Mouse (Mus musculus) embryonic facial prominence, embryonic 14.5 days (tissue): ENCODE measurements around the gene Snrpa. TPM values are rescaled to one million over a fixed set of nuclear protein-coding genes. Genes with fewer than 3 reads are reported as not detected.
A peak's percentile ranks its signal among the peaks of the same experiment; 100 is the strongest.

Source experiments
- ATAC-seq: fragments of 200-750 bp; cut with Nextera tagmentation; 2 replicates; pipeline ENCODE4 v1.8.0; 2017; ENCODE audit warnings: low read depth, moderate number of reproducible peaks, moderate TSS enrichment
- DNase-seq: peaks from one replicate; pipeline ENCODE4 v3.0.0-alpha.2; 2015; ENCODE audit warnings: low spot score
- H3K27ac ChIP-seq: fragments of 300-500 bp; sonication (generic); replicated peaks from 2 replicates; pipeline ENCODE4 v1.5.1; 2014; ENCODE audit warnings: low read depth, mild to moderate bottlenecking, low read length, moderate library complexity
- H3K27me3 ChIP-seq: fragments of 300-500 bp; sonication (generic); replicated peaks from 2 replicates; pipeline ENCODE4 v1.6.1; 2014; ENCODE audit warnings: low read length; ENCODE audit not compliant: control insufficient read depth, insufficient read depth
- H3K36me3 ChIP-seq: fragments of 300-500 bp; sonication (generic); 2 replicates; pipeline ENCODE4 v1.6.1; 2014; ENCODE audit warnings: low read length, mixed read lengths; ENCODE audit not compliant: control insufficient read depth, insufficient read depth
- H3K4me1 ChIP-seq: fragments of 300-500 bp; sonication (generic); 2 replicates; pipeline ENCODE4 v1.6.1; 2014; ENCODE audit warnings: antibody characterized with exemption, low read length; ENCODE audit not compliant: control insufficient read depth, insufficient read depth
- H3K4me2 ChIP-seq: fragments of 300-500 bp; sonication (generic); 2 replicates; pipeline ENCODE4 v1.6.1; 2014; ENCODE audit warnings: low read depth, mild to moderate bottlenecking, low read length, moderate library complexity, mixed read lengths
- H3K4me3 ChIP-seq: fragments of 300-500 bp; sonication (generic); 2 replicates; pipeline ENCODE4 v1.5.1; 2014; ENCODE audit warnings: low read depth, mild to moderate bottlenecking, low read length
- H3K9ac ChIP-seq: fragments of 300-500 bp; sonication (generic); 2 replicates; pipeline ENCODE4 v1.6.1; 2014; ENCODE audit warnings: low read depth, mild to moderate bottlenecking, low read length, moderate library complexity, mixed read lengths
- H3K9me3 ChIP-seq: fragments of 300-500 bp; sonication (generic); 2 replicates; pipeline ENCODE4 v1.6.1; 2016; ENCODE audit warnings: low read length; ENCODE audit not compliant: control insufficient read depth
- WGBS: fragments of 180-500 bp; shearing (Covaris S2); extraction: QIAGEN DNeasy Blood & Tissue Kit; methylation state at CpG from one replicate; pipeline ENCODE4 v1.1.7; 2014; 5-methylcytosine and 5-hydroxymethylcytosine counted together
- polyA plus RNA-seq: library from polyadenylated mRNA; unstranded; fragments of >200 nt; fragmentation: Nextera tagmentation; extraction: Ambion mirVana; gene quantifications from 2 replicates; pipeline ENCODE4 v1.2.1, GENCODE M21; 2014

The Snrpa gene
- polyA plus RNA-seq, 1 experiment from 2014 or later = 187 TPM

DNA sequence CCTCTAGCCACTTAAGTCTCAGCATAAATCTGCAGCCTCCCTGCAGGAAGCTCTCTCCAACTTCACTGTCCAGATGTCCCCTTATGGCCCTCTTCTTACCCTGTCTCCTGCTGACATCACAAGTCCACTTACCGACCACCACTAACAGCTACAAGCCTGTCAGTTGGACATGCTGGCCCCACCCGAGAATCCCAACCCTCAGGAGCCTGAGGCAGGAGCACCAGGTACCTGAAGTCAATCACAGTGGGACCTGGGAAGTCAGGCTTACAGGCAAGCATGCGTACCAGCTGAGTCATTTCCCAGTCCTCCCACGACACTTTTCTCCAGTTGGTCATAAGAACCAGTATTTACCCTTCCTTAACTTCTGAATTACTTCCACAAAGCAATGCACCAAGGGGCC is 2.3 kb downstream of the Snrpa start:
- peak overlapping the region; percentile 89; the same call in 1 of the 2 replicates for H3K4me2 ChIP-seq

DNA sequence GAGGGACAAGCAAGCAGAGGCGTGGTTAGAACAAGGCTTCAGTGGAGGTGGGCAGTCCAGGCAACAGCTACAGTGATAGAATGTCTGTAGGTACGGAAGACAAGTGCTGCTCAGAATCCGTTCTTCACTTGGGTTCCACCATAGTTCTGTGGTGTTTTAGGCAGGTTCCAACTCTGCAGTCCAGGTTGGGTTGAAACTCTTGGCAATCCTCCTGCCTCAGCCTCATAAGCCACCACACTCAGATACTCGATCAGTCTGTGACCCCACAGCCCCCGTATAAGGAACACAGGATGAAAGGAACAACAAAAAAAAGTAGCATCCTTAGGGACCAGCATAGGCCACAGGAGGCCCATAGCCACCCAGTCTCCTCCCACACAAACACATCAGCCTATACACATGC is 3.6 kb downstream of the Snrpa start:
- no peak overlapping the region for H3K9ac ChIP-seq
- DNase-seq (no peak), ATAC-seq (no peak)
- peaks cover 11% of the 10 kb centered on the region for H3K4me1 ChIP-seq
- H3K9me3 ChIP-seq = no peaks in the 10 kb centered on the region
- WGBS = 94% methylated on average over 5 of the region's 5 CpGs
- no peak overlapping the region for H3K27ac ChIP-seq
- H3K4me2 ChIP-seq = no peak overlapping the region
- no peak overlapping the region for H3K4me3 ChIP-seq
- peaks cover 67% of the 10 kb centered on the region for H3K36me3 ChIP-seq
- no peaks in the 10 kb centered on the region for H3K27me3 ChIP-seq

More for the DNA sequence above, 2.3 kb downstream of the Snrpa start:
- H3K9ac ChIP-seq = peak overlapping the region; percentile 46
- no peaks in the 10 kb centered on the region for H3K27me3 ChIP-seq
- H3K36me3 ChIP-seq = peaks cover 57% of the 10 kb centered on the region
- DNase-seq (no peak), ATAC-seq (no peak)
- WGBS = 82% methylated on average over 4 of the region's 4 CpGs
- H3K4me3 ChIP-seq = peak overlapping the region; percentile 73
- H3K27ac ChIP-seq = no peak overlapping the region
- no peaks in the 10 kb centered on the region for H3K9me3 ChIP-seq
- peaks cover 11% of the 10 kb centered on the region for H3K4me1 ChIP-seq

DNA sequence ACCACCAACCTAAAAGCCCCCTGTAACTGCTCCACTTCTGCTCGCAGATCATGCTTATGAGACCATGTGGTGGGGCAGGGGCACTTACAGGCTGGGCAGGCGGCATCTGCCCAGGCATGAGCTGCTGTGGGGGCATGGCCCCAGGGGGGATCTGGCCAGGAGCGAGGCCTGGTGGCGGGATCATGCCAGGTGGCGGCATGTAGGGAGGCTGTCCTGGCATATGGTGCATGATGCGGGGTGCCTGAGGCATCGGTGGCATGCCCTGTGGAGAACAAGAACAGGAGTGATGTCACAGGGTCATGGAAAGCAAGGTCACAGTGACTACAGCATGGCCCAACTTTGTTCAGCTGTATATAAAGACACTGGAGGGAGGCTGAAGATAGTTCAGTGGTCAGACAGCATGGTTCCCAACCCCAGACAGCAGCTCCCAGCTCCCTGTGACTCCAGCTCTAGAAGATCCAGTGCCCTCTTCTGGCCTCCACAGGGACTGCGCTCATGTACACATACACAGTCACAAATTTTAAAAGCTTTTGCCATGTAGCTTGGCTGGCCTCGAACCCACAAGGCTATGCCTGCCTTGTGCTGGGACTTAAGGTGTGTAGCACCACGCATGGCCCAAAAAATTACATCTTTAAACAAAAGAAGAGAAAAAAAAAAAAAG is 6.7 kb downstream of the Snrpa start:
- Histone ChIP-seq H3K4me2 (no peak overlapping the region), H3K9me3 (no peaks in the 10 kb centered on the region), H3K4me3 (no peak overlapping the region), H3K27ac (no peak overlapping the region), H3K27me3 (no peaks in the 10 kb centered on the region), H3K9ac (no peak overlapping the region), H3K36me3 (peaks cover 97% of the 10 kb centered on the region), H3K4me1 (peaks cover under 1% of the 10 kb centered on the region)
- DNase-seq = no peak
- no peak for ATAC-seq
- 96% methylated on average over 10 of the region's 10 CpGs for WGBS

DNA sequence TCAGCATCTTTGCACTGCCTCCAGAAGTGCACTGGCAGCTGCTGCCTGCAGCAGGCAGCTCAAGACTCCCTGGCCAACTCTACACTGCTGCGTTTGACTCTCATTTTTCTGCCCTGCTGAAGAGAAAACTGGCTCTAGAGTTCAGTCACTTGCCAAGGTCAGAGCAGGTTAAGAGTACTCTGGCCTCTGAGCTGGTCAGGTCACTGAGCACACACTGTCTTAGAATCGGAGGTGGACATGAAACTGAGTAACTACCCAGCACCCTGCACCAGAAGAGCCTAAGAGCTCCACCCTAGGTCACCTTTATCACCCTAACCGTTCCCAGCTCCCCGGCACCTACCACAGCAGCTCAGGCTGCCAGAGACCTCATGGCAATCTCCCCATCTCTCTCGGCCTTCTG is 10.1 kb downstream of the Snrpa start:
- Histone ChIP-seq H3K27me3 (no peaks in the 10 kb centered on the region), H3K4me1 (no peaks in the 10 kb centered on the region), H3K4me3 (no peak overlapping the region), H3K4me2 (no peak overlapping the region), H3K27ac (no peak overlapping the region), H3K36me3 (peaks cover 74% of the 10 kb centered on the region), H3K9ac (no peak overlapping the region), H3K9me3 (no peaks in the 10 kb centered on the region)
- WGBS = 95% methylated on average over 5 of the region's 5 CpGs
- DNase-seq (no peak), ATAC-seq (no peak)

DNA sequence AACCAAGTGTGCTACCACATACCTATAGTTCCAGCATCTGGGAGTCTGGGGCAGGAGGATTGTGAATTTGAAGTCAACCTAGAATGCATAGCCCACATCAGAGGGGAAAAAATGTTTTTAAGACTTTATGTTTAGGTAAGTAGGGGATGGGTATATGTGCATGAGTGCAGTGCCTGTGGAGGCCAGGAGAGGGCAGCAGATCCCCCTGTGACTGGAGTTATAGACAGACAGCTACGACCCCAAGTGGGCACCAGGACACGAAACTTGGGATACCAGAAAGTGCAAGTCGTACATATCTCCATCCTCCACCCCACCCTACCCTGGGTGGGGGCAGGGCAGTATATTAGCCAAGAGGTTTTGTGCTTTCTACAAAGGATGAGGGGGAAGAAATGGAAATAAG is 11.1 kb downstream of the Snrpa start:
- WGBS = 74% methylated on average over 3 of the region's 3 CpGs
- DNase-seq (no peak), ATAC-seq (no peak)
- peaks cover 64% of the 10 kb centered on the region for H3K36me3 ChIP-seq
- H3K27me3 ChIP-seq = no peaks in the 10 kb centered on the region
- H3K27ac ChIP-seq = no peak overlapping the region
- H3K9ac ChIP-seq = no peak overlapping the region
- no peak overlapping the region for H3K4me3 ChIP-seq
- H3K4me2 ChIP-seq = no peak overlapping the region
- H3K4me1 ChIP-seq = no peaks in the 10 kb centered on the region
- H3K9me3 ChIP-seq = no peaks in the 10 kb centered on the region

DNA sequence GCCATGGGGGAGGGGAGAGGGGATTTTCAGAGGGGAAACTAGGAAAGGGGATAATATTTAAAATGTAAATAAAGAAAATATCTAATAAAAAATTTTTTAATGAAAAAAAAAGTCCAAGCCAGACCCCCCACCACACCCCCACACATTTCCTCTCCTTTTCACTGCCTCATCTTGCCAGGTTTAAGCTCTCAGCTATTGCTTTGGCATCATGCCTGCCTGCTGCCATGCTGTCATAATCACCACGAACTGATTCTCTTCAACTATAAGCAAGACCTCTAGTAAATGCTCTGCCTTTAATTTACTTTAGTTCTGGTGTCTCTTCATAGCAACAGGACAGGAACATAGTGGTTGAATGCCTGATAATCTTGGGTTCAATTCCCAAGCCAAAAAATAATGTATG is 13.6 kb downstream of the Snrpa start:
- H3K4me2 ChIP-seq = no peak overlapping the region
- ATAC-seq (no peak), DNase-seq (no peak)
- no peak overlapping the region for H3K9ac ChIP-seq
- no peak overlapping the region for H3K4me3 ChIP-seq
- H3K4me1 ChIP-seq = no peaks in the 10 kb centered on the region
- H3K27me3 ChIP-seq = no peaks in the 10 kb centered on the region
- 65% methylated on average over 1 of the region's 1 CpGs for WGBS
- H3K9me3 ChIP-seq = no peaks in the 10 kb centered on the region
- peaks cover 39% of the 10 kb centered on the region for H3K36me3 ChIP-seq
- H3K27ac ChIP-seq = no peak overlapping the region

DNA sequence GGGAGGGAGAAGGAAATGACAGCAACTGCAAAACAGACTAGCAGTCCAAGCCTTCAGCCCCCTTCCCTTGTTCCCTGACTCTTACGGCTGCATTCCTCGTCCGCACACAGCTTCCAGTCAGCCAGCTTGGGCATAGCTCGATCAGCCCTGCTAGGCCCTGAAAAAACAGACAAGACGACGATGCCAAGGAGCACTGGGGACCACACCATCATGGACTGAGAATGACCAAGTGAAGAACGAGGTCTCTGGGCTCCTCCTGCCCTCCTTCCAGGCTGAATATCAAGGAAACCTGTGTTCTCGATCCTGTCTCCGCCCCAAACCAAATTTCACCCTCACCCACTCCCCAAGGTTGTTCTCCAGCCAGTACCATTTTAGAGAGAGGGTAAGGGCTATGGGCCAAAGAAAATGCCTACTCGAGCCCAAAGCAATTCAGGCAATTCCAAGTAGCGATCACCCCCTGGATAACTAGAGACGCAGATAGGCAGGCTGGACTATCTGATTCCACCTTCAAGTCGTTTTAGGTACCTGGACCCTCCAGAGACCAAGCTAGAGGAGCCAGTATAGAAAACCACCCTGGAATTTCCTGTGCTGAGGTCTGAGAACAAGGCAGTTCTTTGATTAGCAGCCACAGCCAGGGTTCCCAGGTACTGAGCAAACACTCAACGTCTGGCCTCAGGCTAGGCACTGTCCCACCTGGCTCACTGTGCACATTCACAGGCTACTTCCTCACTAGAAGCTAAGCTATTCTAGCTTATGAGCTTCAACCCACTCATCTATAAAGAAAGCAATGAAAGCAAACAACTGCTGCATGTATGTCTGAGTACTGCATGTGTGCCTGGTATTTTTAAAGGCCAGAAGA is 15.0 kb downstream of the Snrpa start, which contains the start of the genes Gm21983 and Mia:
Gene Gm21983, minus strand, starts transcription at position 250 of the 859 bp plus-strand sequence.
Gene Mia, minus strand, starts transcription at position 321 of the 859 bp plus-strand sequence.
- peak within 1 kb of the TSS; percentile 57; the same call in 1 of the 2 replicates for H3K4me2 ChIP-seq
- H3K4me3 ChIP-seq = peak within 1 kb of the TSS; percentile 66
- ATAC-seq (no peak), DNase-seq (peak; percentile 62)
- peak within 1 kb of the TSS; percentile 80 for H3K27ac ChIP-seq
- peaks cover 25% of the 10 kb centered on the region for H3K36me3 ChIP-seq
- 65% methylated on average over 14 of the region's 14 CpGs for WGBS
- no peaks in the 10 kb centered on the region for H3K4me1 ChIP-seq
- H3K9me3 ChIP-seq = no peaks in the 10 kb centered on the region
- H3K27me3 ChIP-seq = no peaks in the 10 kb centered on the region
- H3K9ac ChIP-seq = 0 out of 2 replicates have a peak within 1 kb of the TSS, but pooled peaks have one; percentile 17

DNA sequence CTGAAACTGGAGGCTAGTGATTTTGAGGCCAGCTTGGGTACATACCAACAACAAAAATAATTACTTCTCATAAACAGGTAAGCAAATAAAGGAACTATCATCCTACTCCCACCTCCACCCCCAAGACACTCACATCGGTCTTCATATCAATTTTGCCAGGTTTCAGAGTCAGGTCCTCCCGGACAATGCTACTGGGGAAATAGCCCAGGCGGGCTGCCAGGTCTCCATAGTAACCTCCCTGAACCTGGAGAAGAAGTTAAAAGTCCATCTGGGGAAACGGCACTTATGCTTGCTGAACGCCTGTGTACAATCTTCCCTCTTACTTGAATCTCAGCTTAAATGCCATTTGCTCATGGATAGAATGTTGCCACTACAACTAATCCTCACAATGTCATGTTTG is 16.0 kb downstream of the Snrpa start:
- ATAC-seq (no peak), DNase-seq (no peak)
- H3K4me2 ChIP-seq = peak overlapping the region; percentile 57
- H3K27ac ChIP-seq = peak overlapping the region; percentile 80
- no peak overlapping the region for H3K9ac ChIP-seq
- no peaks in the 10 kb centered on the region for H3K9me3 ChIP-seq
- H3K4me1 ChIP-seq = no peaks in the 10 kb centered on the region
- peaks cover 18% of the 10 kb centered on the region for H3K36me3 ChIP-seq
- 69% methylated on average over 5 of the region's 5 CpGs for WGBS
- peak overlapping the region; percentile 66 for H3K4me3 ChIP-seq
- H3K27me3 ChIP-seq = no peaks in the 10 kb centered on the region
